Mouse (Mus musculus): ENCODE data around the gene Cyfip2.

DNA sequence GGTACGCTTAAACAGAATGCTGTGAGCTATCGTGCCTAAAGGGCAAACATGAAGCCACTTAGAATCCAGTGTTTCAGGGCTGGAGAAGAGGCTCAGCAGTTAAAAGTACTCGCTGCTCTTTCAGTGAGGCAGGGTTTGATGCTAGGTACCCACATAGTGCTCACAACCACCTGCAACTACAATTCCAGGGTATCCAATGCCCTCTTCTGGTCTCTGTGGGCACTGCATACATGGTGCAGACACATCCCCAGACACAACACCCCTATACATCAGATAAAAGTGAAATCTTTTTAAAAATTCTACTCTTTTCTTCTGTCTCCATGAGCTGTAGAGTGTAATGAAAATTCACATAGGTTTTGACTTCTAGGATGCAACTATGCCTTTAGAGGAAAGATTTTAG lies 38.7 kb downstream of the Cyfip2 start:
- TF ChIP-seq CTCF (IDR thresholded peaks at IDR 0.05; ENCODE audit: low read depth) (peak; percentile 35), EP300 (IDR thresholded peaks at IDR 0.05; ENCODE audit: low read depth) (no peak)
